Mouse (Mus musculus) forebrain, embryonic 13.5 days (tissue): Measurements from ENCODE around the gene Trpm8. TPM values are rescaled to one million over a fixed set of nuclear protein-coding genes. Genes with fewer than 3 reads are reported as not detected.

Source experiments
- polyA plus RNA-seq: library from polyadenylated mRNA; unstranded; fragments of >200 nt; fragmentation: Nextera tagmentation; extraction: Ambion mirVana; gene quantifications from 2 replicates; pipeline ENCODE4 v1.2.1, GENCODE M21; 2015

The Trpm8 gene
- polyA plus RNA-seq, 1 experiment from 2014 or later, result 0.06 TPM

Other genes with a start within 250 kb of the Trpm8 start
- gene Ugt1a10, start 222.3 kb upstream of the Trpm8 start, polyA plus RNA-seq, result not detected in 2 replicates
- not detected in 2 replicates for gene Ugt1a9, start 206.9 kb upstream of the Trpm8 start, polyA plus RNA-seq
- not detected in 2 replicates for gene Ugt1a8, start 189.8 kb upstream of the Trpm8 start, polyA plus RNA-seq
- 0.35 and 0.53 TPM in 2 replicates for gene Ugt1a7c, start 182.6 kb upstream of the Trpm8 start, polyA plus RNA-seq
- gene Ugt1a6b, start 174.4 kb upstream of the Trpm8 start, polyA plus RNA-seq, result 0.48 and 1.1 TPM in 2 replicates
- gene Ugt1a6a, start 142.9 kb upstream of the Trpm8 start, polyA plus RNA-seq, result 1.1 and 1.4 TPM in 2 replicates
- gene Ugt1a5, start 111.6 kb upstream of the Trpm8 start, polyA plus RNA-seq, result not detected in 2 replicates
- gene Ugt1a2, start 77.1 kb upstream of the Trpm8 start, polyA plus RNA-seq, result not detected in 2 replicates
- 11.1 and 12.5 TPM in 2 replicates for gene Dnajb3, start 71.9 kb upstream of the Trpm8 start, polyA plus RNA-seq
- not detected in 2 replicates for gene Ugt1a1, start 65.7 kb upstream of the Trpm8 start, polyA plus RNA-seq
- gene Mroh2a, start 50.7 kb upstream of the Trpm8 start, polyA plus RNA-seq, result 1.7 TPM in 2 replicates
- 145 and 146 TPM in 2 replicates for gene Hjurp, start within 50 bp of the Trpm8 start, polyA plus RNA-seq
- 0.47 TPM in 1 of 2 replicates, not detected in the other for gene Spp2, start 129.3 kb downstream of the Trpm8 start, polyA plus RNA-seq
- gene Glrp1, start 232.4 kb downstream of the Trpm8 start, polyA plus RNA-seq, result not detected in 2 replicates